In genomic region chr3:152396278-152396987, GRCm38 (mm10) we compare ENCODE assay signal across 8 mouse cellular contexts. TPM values are rescaled to one million over a fixed set of nuclear protein-coding genes. Genes with fewer than 3 reads are reported as not detected.
A peak's percentile ranks its signal among the peaks of the same experiment; 100 is the strongest.
DNase-seq lines count a peak whose midpoint lies in the region; ATAC-seq and TF ChIP-seq lines count a peak whose summit lies in the region.

No protein-coding gene starts in this region.

- peak; percentile 72 for TF ChIP-seq POLR2A in cortical plate, adult 2 months (IDR thresholded peaks at IDR 0.05; ENCODE audit: extremely low read depth, insufficient read depth, low read length)

- DNase-seq in gastrocnemius, postnatal 10 days = peak; percentile 99
- DNase-seq in left cerebral cortex, postnatal 10 days (ENCODE audit: extremely low spot score in 1 of 2, low spot score in 2 of 2) = peak; percentile 96 to 99
- peak; percentile 96 for DNase-seq in right cerebral cortex, postnatal 25 days
- DNase-seq in urinary bladder, postnatal 4 days (ENCODE audit: low spot score in 2 of 2) = peak; percentile 97 to 98

- H3K27ac ChIP-seq in cortical plate, adult 2 months (ENCODE audit: insufficient read depth, low read length) = peak overlapping the region; percentile 99

- H3K4me1 ChIP-seq in cortical plate, adult 2 months (ENCODE audit: control insufficient read depth, insufficient read depth, low read length) = no peaks in the 10 kb centered on the region; the same call in 1 of the 2 replicates

- ATAC-seq in activated CD4-positive, CD25-positive, alpha-beta regulatory T cell, adult 4 months = peak; percentile 80
- peak; percentile 85 for ATAC-seq in inflammation-experienced regulatory T-cells, adult 6 months
- peak; percentile 78 for ATAC-seq in megakaryocyte-erythroid progenitor cell, adult 5-6 weeks (replicated peaks; ENCODE audit: low FRiP score, low TSS enrichment, poor library complexity, severe bottlenecking)

- TF ChIP-seq CTCF in cortical plate, adult 2 months (IDR thresholded peaks at IDR 0.05; ENCODE audit: extremely low read depth, insufficient read depth, low read length) = no peak

- intact Hi-C loops in left cerebral cortex, postnatal 10 days (cut with DNase I) = loop anchor here (5.0 kb wide), 1 partner anchor 76 kb away; no protein-coding TSS in a partner anchor

- peak overlapping the region; percentile 63 for H3K4me3 ChIP-seq in cortical plate, adult 2 months (ENCODE audit: insufficient read depth, low read length)

RNA-seq across cellular contexts. Expression of gene Zzz3, which starts 1.2 kb away (rescaled TPM):
- polyA plus RNA-seq in activated CD4-positive, CD25-positive, alpha-beta regulatory T cell, adult 4 months (2017; shearing (Covaris generic)) = 10 to 100 TPM; 22.2 to 29.7 TPM
- 22.9 and 24.3 TPM in 2 replicates for polyA plus RNA-seq in cortical plate, adult 2 months (2012; rRNA removed)
- total RNA-seq in gastrocnemius, postnatal 10 days (2021) = 10 to 100 TPM; 18.2 to 26.8 TPM
- 10 to 100 TPM; 25.3 to 35.1 (median 33.4) TPM for polyA plus RNA-seq in inflammation-experienced regulatory T-cells, adult 6 months (2017; shearing (Covaris generic))
- 10 to 100 TPM; 30.3 to 31.9 TPM for total RNA-seq in left cerebral cortex, postnatal 10 days (2021)
- 66.1 and 66.2 TPM in 2 replicates for total RNA-seq in megakaryocyte-erythroid progenitor cell, adult 5-6 weeks (2014; fragmentation: Nextera tagmentation)
- total RNA-seq in megakaryocyte-erythroid progenitor cell, adult 5-6 weeks (2017) = 70.7 and 92.4 TPM in 2 replicates

RNA-seq across cellular contexts. Expression of gene Usp33, which starts 50.2 kb away (rescaled TPM):
- polyA plus RNA-seq in activated CD4-positive, CD25-positive, alpha-beta regulatory T cell, adult 4 months (2017; shearing (Covaris generic)) = 10 to 100 TPM; 29.7 to 33.0 TPM
- polyA plus RNA-seq in cortical plate, adult 2 months (2012; rRNA removed) = 89.2 and 93.7 TPM in 2 replicates
- total RNA-seq in gastrocnemius, postnatal 10 days (2021) = 10 to 100 TPM; 23.2 to 26.3 TPM
- 10 to 100 TPM; 23.3 to 32.1 (median 30.3) TPM for polyA plus RNA-seq in inflammation-experienced regulatory T-cells, adult 6 months (2017; shearing (Covaris generic))
- 100 to 1,000 TPM; 116 to 117 TPM for total RNA-seq in left cerebral cortex, postnatal 10 days (2021)
- total RNA-seq in megakaryocyte-erythroid progenitor cell, adult 5-6 weeks (2014; fragmentation: Nextera tagmentation) = 56.1 and 105 TPM in 2 replicates
- 93.4 and 95.7 TPM in 2 replicates for total RNA-seq in megakaryocyte-erythroid progenitor cell, adult 5-6 weeks (2017)

RNA-seq across cellular contexts. Expression of gene Miga1, which starts 56.2 kb away (rescaled TPM):
- 1 to 10 TPM; 4.6 to 4.7 TPM for polyA plus RNA-seq in activated CD4-positive, CD25-positive, alpha-beta regulatory T cell, adult 4 months (2017; shearing (Covaris generic))
- 50.7 and 50.8 TPM in 2 replicates for polyA plus RNA-seq in cortical plate, adult 2 months (2012; rRNA removed)
- 1 to 10 TPM; 4.2 to 4.6 TPM for total RNA-seq in gastrocnemius, postnatal 10 days (2021)
- 10 to 100 TPM in 1 of 3 experiments, 1 to 10 TPM in 2; 2.4 to 10.1 (median 6.2) TPM for polyA plus RNA-seq in inflammation-experienced regulatory T-cells, adult 6 months (2017; shearing (Covaris generic))
- total RNA-seq in left cerebral cortex, postnatal 10 days (2021) = 10 to 100 TPM; 84.3 to 91.9 TPM
- 16.9 and 18.8 TPM in 2 replicates for total RNA-seq in megakaryocyte-erythroid progenitor cell, adult 5-6 weeks (2014; fragmentation: Nextera tagmentation)
- total RNA-seq in megakaryocyte-erythroid progenitor cell, adult 5-6 weeks (2017) = 18.9 and 26.8 TPM in 2 replicates

Comparison
In these comparisons a context has a peak if more than half of its experiments do, and no peak if none do; other contexts are left out.
1. Peak in every context shown above with its lines: DNase-seq, ATAC-seq, H3K4me3 ChIP-seq and H3K27ac ChIP-seq.